Mouse (Mus musculus) G1E-ER4 (cell line): ENCODE measurements around the gene Arpp19. TPM values are rescaled to one million over a fixed set of nuclear protein-coding genes. Genes with fewer than 3 reads are reported as not detected.

ENCODE experiments used
- GATA1 ChIP-seq: IDR thresholded peaks from one replicate; pipeline ENCODE4 v1.8.0; 2012; ENCODE audit warnings: low read length, inconsistent platforms
- polyA plus RNA-seq: library from polyadenylated mRNA; stranded (reverse); fragments of >175 nt; gene quantifications from 2 replicates; pipeline ENCODE4 v1.2.3, GENCODE M21; 2012

Arpp19 gene
- polyA plus RNA-seq: 68.5 and 95.7 TPM in 2 replicates

GRCm38 (mm10) chr9:75037451-75038356 is at the start of gene Arpp19:
TSS of gene Arpp19 (plus strand) at chr9:75037614.
- no peak for TF ChIP-seq GATA1

DNA sequence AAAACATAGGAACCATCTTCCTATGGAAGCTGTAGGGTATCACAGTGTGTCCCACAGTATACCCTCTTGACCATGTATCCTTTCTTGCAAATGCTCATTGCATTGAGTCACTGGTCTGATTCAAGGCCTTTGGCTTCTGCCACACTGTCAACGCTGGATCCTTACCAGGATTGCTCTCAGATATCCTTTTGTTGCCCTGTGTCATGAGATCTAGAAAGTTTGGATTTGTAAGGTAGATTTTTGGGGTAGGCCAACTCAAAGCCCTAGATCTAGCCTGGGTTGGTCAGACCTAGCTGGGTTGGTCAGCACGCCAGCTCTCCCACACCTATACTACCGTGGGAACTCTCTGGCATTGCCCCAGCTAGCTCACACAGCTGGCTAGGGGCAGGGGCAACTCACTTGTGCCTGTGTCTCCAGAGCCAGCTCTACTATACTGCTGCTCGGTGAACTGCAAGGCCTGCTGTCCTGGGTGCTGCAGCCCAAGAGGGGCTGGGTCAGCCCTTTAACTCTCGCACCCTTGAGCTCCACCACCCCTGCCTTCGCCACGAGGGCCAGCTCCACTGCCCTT is 48.4 kb upstream of the Arpp19 start:
- no peak for TF ChIP-seq GATA1

DNA sequence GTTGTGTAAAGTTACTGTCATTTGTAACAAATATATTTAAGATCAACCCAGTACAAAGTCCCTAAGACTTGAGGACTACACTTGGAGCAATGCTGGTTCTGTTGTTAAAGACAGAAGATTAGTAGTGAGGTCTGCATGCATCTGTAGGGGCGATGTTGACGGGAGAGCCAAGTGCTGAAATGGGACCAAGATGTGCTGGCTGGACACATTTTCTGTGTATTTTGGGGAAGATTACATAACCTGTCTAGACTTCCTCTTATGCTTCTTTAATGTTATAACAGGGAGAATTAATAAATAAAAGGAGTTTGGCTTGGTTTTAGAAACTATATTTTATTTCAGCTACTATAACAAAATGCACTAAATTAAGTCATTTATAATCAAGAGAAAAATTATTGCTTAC is 47.4 kb upstream of the Arpp19 start:
- no peak for TF ChIP-seq GATA1

GRCm38 (mm10) chr9:74994611-74995257 is 42.7 kb upstream of the Arpp19 start:
- no peak for TF ChIP-seq GATA1

DNA sequence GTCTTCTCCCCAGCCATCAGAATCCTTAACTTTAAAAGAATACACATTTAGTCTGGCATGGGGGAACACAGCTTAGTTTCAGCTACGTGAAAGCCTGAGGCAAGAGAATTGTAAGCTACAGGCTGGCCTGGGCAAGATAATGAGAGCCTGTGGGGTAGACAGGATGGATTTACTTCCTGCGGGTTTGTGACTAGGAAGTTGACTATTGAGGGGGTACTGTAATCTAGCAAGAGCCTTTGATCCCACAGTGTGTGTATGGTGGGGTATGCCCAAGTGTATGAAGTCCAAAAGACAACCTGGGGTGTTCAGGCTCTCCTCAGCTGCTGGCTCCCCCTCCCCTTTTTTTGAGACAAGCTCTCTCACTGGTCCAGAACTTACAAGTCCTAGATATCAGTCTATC is 41.1 kb upstream of the Arpp19 start:
- no peak for TF ChIP-seq GATA1

- no peak for TF ChIP-seq GATA1
These were observed 39.4 kb upstream of the Arpp19 start for GRCm38 (mm10) chr9:74997976-74998375.

- no peak for TF ChIP-seq GATA1
These were observed 36.4 kb upstream of the Arpp19 start for GRCm38 (mm10) chr9:75001006-75001405.

GRCm38 (mm10) chr9:75001611-75002204 is 35.7 kb upstream of the Arpp19 start:
- no peak for TF ChIP-seq GATA1

GRCm38 (mm10) chr9:75002262-75002661 is 35.2 kb upstream of the Arpp19 start:
- no peak for TF ChIP-seq GATA1

GRCm38 (mm10) chr9:75004203-75004602 is 33.2 kb upstream of the Arpp19 start:
- TF ChIP-seq GATA1: no peak

DNA sequence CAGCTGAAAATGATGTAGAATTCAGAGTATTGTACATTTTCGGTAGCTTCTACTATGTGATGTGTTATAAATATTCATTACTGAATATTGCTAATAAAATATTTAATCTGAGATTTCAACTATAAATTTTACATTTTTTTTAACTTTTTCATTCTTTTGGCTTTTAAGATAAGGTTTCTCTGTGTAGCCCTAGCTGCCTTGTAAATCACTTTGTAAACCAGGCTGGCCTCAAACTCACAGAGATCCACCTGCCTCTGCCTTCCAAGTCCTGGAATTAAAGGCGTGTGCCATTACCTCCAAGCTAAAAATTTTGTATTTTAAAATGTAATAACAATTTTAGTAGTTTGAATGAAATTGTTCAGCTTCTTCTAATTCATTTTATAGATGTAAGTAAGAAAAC is 20.8 kb upstream of the Arpp19 start:
- no peak for TF ChIP-seq GATA1

DNA sequence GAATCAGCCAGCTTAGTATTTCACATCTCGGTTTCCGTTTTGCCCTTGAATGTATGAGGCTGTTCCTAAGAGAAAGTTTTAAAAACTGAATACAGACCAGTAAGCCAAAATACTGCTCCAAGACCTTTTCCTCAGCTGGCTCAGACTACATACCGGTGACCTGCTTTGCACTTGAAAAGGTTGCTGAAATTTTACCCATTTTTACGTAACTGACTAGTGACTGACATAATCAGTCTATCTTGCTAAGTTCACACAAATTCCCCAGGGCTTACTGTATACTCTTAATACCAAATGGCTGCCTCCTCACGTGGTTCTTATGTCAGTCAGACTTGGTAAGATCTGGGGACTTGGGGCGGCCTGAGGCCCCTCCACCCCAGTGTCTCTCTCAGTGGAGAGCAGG is 18.2 kb upstream of the Arpp19 start:
- TF ChIP-seq GATA1: no peak

DNA sequence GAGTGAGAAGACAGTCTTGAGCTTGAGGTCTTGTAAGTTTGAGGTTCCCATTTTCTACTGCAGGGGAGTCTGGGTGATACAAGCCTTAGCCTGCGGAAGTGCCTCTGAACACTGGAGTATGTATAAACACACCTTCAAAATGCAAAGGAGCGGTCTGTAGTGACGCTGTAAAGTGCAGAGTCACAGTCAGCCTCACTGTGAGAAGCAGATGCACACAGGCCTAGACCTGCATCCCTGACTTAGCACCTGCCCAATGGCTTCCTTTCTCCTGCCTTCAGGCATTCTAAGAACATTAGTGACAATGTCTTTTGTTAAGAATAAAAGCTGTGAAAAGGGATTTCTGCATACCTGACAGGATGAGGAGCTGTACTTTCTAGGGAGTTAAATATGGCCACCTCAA is 17.8 kb upstream of the Arpp19 start:
- TF ChIP-seq GATA1: no peak

DNA sequence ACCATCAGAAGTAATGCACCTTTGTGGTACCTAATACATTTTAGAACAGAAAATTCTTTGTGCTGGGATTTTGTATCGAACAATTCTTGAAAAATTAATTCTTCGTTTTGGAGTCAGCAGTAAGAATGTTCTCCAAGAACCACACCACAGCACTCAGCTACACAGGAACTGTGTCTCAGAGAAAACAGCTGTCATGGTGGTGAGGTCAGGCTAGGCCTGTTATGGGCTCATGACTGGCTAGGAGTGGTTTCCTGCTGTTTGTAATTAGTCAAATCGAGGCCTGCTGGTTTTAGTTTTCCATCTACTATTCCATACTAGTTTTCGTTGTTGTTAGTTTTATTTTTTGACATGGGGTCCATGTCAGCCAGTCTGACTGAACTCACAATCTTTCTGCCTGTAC is 16.9 kb upstream of the Arpp19 start:
- no peak for TF ChIP-seq GATA1

GRCm38 (mm10) chr9:75022546-75022945 is 14.9 kb upstream of the Arpp19 start:
- TF ChIP-seq GATA1: no peak
